Mouse (Mus musculus): Measurements from ENCODE around the gene Gm3952. TPM values are rescaled to one million over a fixed set of nuclear protein-coding genes. Genes with fewer than 3 reads are reported as not detected.

Gene Gm3952
- not detected in 2 replicates for polyA plus RNA-seq (2014; fragmentation: Nextera tagmentation; extraction: Ambion mirVana)

GRCm38 (mm10) chr8:128798594-128798993, at the start of gene Gm3952:
TSS of gene Gm3952 (minus strand) at chr8:128798694.
- Histone ChIP-seq H3K27me3 (ENCODE audit: control insufficient read depth, insufficient read depth, low read length) (no peaks in the 10 kb centered on the region), H3K4me1 (ENCODE audit: control insufficient read depth, insufficient read depth, low read length) (no peaks in the 10 kb centered on the region), H3K27ac (replicated peaks; ENCODE audit: low read depth, low read length) (no peak within 1 kb of the TSS), H3K4me2 (ENCODE audit: low read depth, severe bottlenecking) (no peak within 1 kb of the TSS), H3K36me3 (ENCODE audit: control insufficient read depth, insufficient read depth, low read length) (no peaks in the 10 kb centered on the region), H3K4me3 (ENCODE audit: low read depth, low read length) (no peak within 1 kb of the TSS), H3K9ac (ENCODE audit: low read length) (no peak within 1 kb of the TSS), H3K9me3 (ENCODE audit: control insufficient read depth, low read length) (no peaks in the 10 kb centered on the region)
- no peak for DNase-seq (ENCODE audit: low spot score)
- WGBS: 82% methylated on average over 1 of the region's 1 CpGs
- no peak for ATAC-seq (ENCODE audit: insufficient number of reproducible peaks, low FRiP score, low TSS enrichment, low read depth)

DNA sequence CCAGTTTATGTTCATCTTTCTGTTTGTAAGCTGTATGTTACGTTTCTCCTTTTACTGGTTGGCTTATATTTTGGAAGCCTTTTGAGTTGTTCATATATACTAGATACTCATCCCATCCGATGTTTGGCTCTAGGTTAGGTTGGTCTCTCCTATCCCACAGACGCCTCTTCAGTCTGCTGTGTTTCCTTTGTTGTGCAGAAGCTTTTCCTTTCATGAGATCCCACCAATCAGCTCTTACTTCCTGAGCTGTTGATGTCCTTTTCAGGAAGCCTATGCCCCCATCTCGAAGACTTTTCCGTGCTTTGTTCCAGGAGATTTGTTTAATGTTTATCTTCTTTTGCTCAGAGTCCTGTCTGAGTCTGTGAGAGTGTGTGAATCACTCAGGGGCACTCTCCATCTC, 45.3 kb upstream of the Gm3952 start:
- no peak for DNase-seq (ENCODE audit: low spot score)
- no peak overlapping the region for H3K4me2 ChIP-seq (ENCODE audit: low read depth, severe bottlenecking)

DNA sequence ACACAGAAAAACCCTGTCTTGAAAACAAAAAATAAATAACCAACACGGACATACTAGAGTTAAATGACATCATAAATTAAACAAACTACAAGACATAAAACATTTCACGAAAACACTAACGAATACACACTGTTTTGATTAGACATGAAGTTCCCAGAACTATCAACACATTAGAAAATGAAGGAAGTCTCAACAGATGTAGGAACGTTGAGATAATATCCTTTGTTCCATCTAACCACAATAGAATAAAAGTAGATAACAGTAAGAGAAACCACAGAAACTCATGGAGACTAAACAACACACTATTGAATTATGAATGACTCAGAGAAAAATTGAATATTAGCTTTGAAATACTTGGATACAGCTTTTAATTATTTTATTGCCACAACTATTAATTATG, 14.0 kb upstream of the Gm3952 start:
- H3K36me3 ChIP-seq (ENCODE audit: control insufficient read depth, insufficient read depth, low read length): no peaks in the 10 kb centered on the region
- no peak overlapping the region for H3K9ac ChIP-seq (ENCODE audit: low read length)
- H3K27ac ChIP-seq (replicated peaks; ENCODE audit: low read depth, low read length): no peak overlapping the region
- H3K4me3 ChIP-seq (ENCODE audit: low read depth, low read length): no peak overlapping the region
- no peak overlapping the region for H3K4me2 ChIP-seq (ENCODE audit: low read depth, severe bottlenecking)
- no peaks in the 10 kb centered on the region for H3K27me3 ChIP-seq (ENCODE audit: control insufficient read depth, insufficient read depth, low read length)
- ATAC-seq (ENCODE audit: insufficient number of reproducible peaks, low FRiP score, low TSS enrichment, low read depth) (no peak), DNase-seq (ENCODE audit: low spot score) (no peak)
- no peaks in the 10 kb centered on the region for H3K9me3 ChIP-seq (ENCODE audit: control insufficient read depth, low read length)
- no peaks in the 10 kb centered on the region for H3K4me1 ChIP-seq (ENCODE audit: control insufficient read depth, insufficient read depth, low read length)
- 69% methylated on average over 4 of the region's 4 CpGs for WGBS

More for the DNA sequence above, 45.3 kb upstream of the Gm3952 start:
- WGBS: 64% methylated on average over 5 of the region's 5 CpGs
- Histone ChIP-seq H3K36me3 (ENCODE audit: control insufficient read depth, insufficient read depth, low read length) (no peaks in the 10 kb centered on the region), H3K27me3 (ENCODE audit: control insufficient read depth, insufficient read depth, low read length) (no peaks in the 10 kb centered on the region), H3K9ac (ENCODE audit: low read length) (no peak overlapping the region), H3K4me3 (ENCODE audit: low read depth, low read length) (no peak overlapping the region), H3K9me3 (ENCODE audit: control insufficient read depth, low read length) (no peaks in the 10 kb centered on the region), H3K4me1 (ENCODE audit: control insufficient read depth, insufficient read depth, low read length) (no peaks in the 10 kb centered on the region), H3K27ac (replicated peaks; ENCODE audit: low read depth, low read length) (no peak overlapping the region)
- ATAC-seq (ENCODE audit: insufficient number of reproducible peaks, low FRiP score, low TSS enrichment, low read depth): no peak

DNA sequence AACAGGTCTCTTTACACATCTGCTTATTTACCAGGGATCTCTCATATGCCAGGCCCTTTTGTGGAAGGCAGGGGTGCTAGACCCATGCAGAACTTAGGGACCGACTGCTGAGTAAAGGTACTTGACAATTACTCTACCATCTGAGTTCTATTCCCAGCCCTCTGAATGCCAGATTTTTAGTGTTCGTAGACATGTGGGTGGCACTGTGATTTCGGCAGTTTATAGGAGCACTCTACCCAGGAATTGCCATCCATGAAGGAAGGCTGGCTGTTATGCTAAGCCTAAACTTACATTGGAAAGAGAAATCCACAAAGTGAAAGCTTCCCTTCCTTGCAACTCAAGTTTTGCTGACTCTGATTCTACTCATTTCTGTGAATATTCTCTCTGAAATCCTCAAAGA, 62.8 kb downstream of the Gm3952 start:
- DNase-seq (ENCODE audit: low spot score) (no peak), ATAC-seq (ENCODE audit: insufficient number of reproducible peaks, low FRiP score, low TSS enrichment, low read depth) (no peak)
- Histone ChIP-seq H3K9me3 (ENCODE audit: control insufficient read depth, low read length) (no peaks in the 10 kb centered on the region), H3K27me3 (ENCODE audit: control insufficient read depth, insufficient read depth, low read length) (no peaks in the 10 kb centered on the region), H3K9ac (ENCODE audit: low read length) (no peak overlapping the region), H3K4me2 (ENCODE audit: low read depth, severe bottlenecking) (no peak overlapping the region), H3K4me3 (ENCODE audit: low read depth, low read length) (no peak overlapping the region), H3K36me3 (ENCODE audit: control insufficient read depth, insufficient read depth, low read length) (peaks cover 7% of the 10 kb centered on the region; the same call in 1 of the 2 replicates), H3K4me1 (ENCODE audit: control insufficient read depth, insufficient read depth, low read length) (no peaks in the 10 kb centered on the region), H3K27ac (replicated peaks; ENCODE audit: low read depth, low read length) (no peak overlapping the region)
- 95% methylated on average over 3 of the region's 3 CpGs for WGBS

- Histone ChIP-seq H3K9ac (ENCODE audit: low read length) (no peak overlapping the region), H3K27ac (replicated peaks; ENCODE audit: low read depth, low read length) (no peak overlapping the region), H3K36me3 (ENCODE audit: control insufficient read depth, insufficient read depth, low read length) (peaks cover 7% of the 10 kb centered on the region; the same call in 1 of the 2 replicates), H3K4me2 (ENCODE audit: low read depth, severe bottlenecking) (no peak overlapping the region), H3K9me3 (ENCODE audit: control insufficient read depth, low read length) (no peaks in the 10 kb centered on the region), H3K4me3 (ENCODE audit: low read depth, low read length) (no peak overlapping the region), H3K27me3 (ENCODE audit: control insufficient read depth, insufficient read depth, low read length) (no peaks in the 10 kb centered on the region), H3K4me1 (ENCODE audit: control insufficient read depth, insufficient read depth, low read length) (no peaks in the 10 kb centered on the region)
- WGBS: 88% methylated on average over 3 of the region's 3 CpGs
- DNase-seq (ENCODE audit: low spot score): no peak
- no peak for ATAC-seq (ENCODE audit: insufficient number of reproducible peaks, low FRiP score, low TSS enrichment, low read depth)
These were observed 64.4 kb downstream of the Gm3952 start for GRCm38 (mm10) chr8:128734118-128734517.

- Histone ChIP-seq H3K4me3 (ENCODE audit: low read depth, low read length) (no peak overlapping the region), H3K4me1 (ENCODE audit: control insufficient read depth, insufficient read depth, low read length) (no peaks in the 10 kb centered on the region), H3K36me3 (ENCODE audit: control insufficient read depth, insufficient read depth, low read length) (peaks cover 9% of the 10 kb centered on the region; the same call in 1 of the 2 replicates), H3K9me3 (ENCODE audit: control insufficient read depth, low read length) (no peaks in the 10 kb centered on the region), H3K27ac (replicated peaks; ENCODE audit: low read depth, low read length) (no peak overlapping the region), H3K4me2 (ENCODE audit: low read depth, severe bottlenecking) (no peak overlapping the region), H3K9ac (ENCODE audit: low read length) (no peak overlapping the region), H3K27me3 (ENCODE audit: control insufficient read depth, insufficient read depth, low read length) (no peaks in the 10 kb centered on the region)
- 76% methylated on average over 2 of the region's 2 CpGs for WGBS
- DNase-seq (ENCODE audit: low spot score): no peak
- no peak for ATAC-seq (ENCODE audit: insufficient number of reproducible peaks, low FRiP score, low TSS enrichment, low read depth)
These were observed 66.2 kb downstream of the Gm3952 start for GRCm38 (mm10) chr8:128732254-128732653.

DNA sequence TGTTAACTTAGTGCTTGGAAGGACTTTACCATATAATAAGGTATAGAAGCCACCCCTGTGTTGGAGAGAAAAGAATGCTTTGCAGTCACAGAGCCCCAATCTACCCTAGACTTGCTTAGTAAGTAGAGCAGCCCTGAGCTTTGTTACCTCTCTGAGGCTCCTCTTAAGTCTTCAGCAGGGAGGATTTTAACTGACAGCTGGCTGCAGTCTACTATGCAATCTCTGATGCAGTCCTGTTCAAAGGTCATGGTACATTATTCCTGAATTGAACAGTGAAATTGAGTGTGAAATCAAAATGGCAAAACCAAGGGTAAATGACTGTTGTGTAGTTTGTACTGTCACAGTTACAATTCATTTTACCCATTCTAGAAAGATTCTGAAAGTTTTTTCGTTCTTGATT, 71.3 kb downstream of the Gm3952 start:
- Histone ChIP-seq H3K9me3 (ENCODE audit: control insufficient read depth, low read length) (no peaks in the 10 kb centered on the region), H3K27me3 (ENCODE audit: control insufficient read depth, insufficient read depth, low read length) (no peaks in the 10 kb centered on the region), H3K4me1 (ENCODE audit: control insufficient read depth, insufficient read depth, low read length) (no peaks in the 10 kb centered on the region), H3K27ac (replicated peaks; ENCODE audit: low read depth, low read length) (no peak overlapping the region), H3K4me2 (ENCODE audit: low read depth, severe bottlenecking) (no peak overlapping the region), H3K36me3 (ENCODE audit: control insufficient read depth, insufficient read depth, low read length) (peaks cover 8% of the 10 kb centered on the region; the same call in 1 of the 2 replicates), H3K9ac (ENCODE audit: low read length) (no peak overlapping the region), H3K4me3 (ENCODE audit: low read depth, low read length) (no peak overlapping the region)
- DNase-seq (ENCODE audit: low spot score) (no peak), ATAC-seq (ENCODE audit: insufficient number of reproducible peaks, low FRiP score, low TSS enrichment, low read depth) (no peak)
- WGBS: 100% methylated on average over 1 of the region's 1 CpGs

- no peak overlapping the region for H3K27ac ChIP-seq (replicated peaks; ENCODE audit: low read depth, low read length)
- H3K9me3 ChIP-seq (ENCODE audit: control insufficient read depth, low read length): no peaks in the 10 kb centered on the region
- no peak overlapping the region for H3K4me2 ChIP-seq (ENCODE audit: low read depth, severe bottlenecking)
- H3K27me3 ChIP-seq (ENCODE audit: control insufficient read depth, insufficient read depth, low read length): no peaks in the 10 kb centered on the region
- no peak overlapping the region for H3K4me3 ChIP-seq (ENCODE audit: low read depth, low read length)
- WGBS: 75% methylated on average over 1 of the region's 1 CpGs
- H3K36me3 ChIP-seq (ENCODE audit: control insufficient read depth, insufficient read depth, low read length): peaks cover 11% of the 10 kb centered on the region; the same call in 1 of the 2 replicates
- ATAC-seq (ENCODE audit: insufficient number of reproducible peaks, low FRiP score, low TSS enrichment, low read depth) (no peak; the same call in 1 of the 2 replicates), DNase-seq (ENCODE audit: low spot score) (no peak)
- no peaks in the 10 kb centered on the region for H3K4me1 ChIP-seq (ENCODE audit: control insufficient read depth, insufficient read depth, low read length)
- no peak overlapping the region for H3K9ac ChIP-seq (ENCODE audit: low read length)
These were observed 73.7 kb downstream of the Gm3952 start for GRCm38 (mm10) chr8:128724819-128725218.

GRCm38 (mm10) chr8:128716184-128716583, 82.3 kb downstream of the Gm3952 start:
- Histone ChIP-seq H3K36me3 (ENCODE audit: control insufficient read depth, insufficient read depth, low read length) (peaks cover 15% of the 10 kb centered on the region), H3K4me1 (ENCODE audit: control insufficient read depth, insufficient read depth, low read length) (no peaks in the 10 kb centered on the region), H3K9me3 (ENCODE audit: control insufficient read depth, low read length) (no peaks in the 10 kb centered on the region), H3K9ac (ENCODE audit: low read length) (no peak overlapping the region), H3K4me3 (ENCODE audit: low read depth, low read length) (no peak overlapping the region), H3K27ac (replicated peaks; ENCODE audit: low read depth, low read length) (no peak overlapping the region), H3K4me2 (ENCODE audit: low read depth, severe bottlenecking) (no peak overlapping the region), H3K27me3 (ENCODE audit: control insufficient read depth, insufficient read depth, low read length) (no peaks in the 10 kb centered on the region)
- no peak for ATAC-seq (ENCODE audit: insufficient number of reproducible peaks, low FRiP score, low TSS enrichment, low read depth)
- no peak for DNase-seq (ENCODE audit: low spot score)

All from limb, embryonic 11.5 days (tissue).